Mouse (Mus musculus) thymus, adult 2 months (tissue): ENCODE measurements around the gene Iqcn. TPM values are rescaled to one million over a fixed set of nuclear protein-coding genes. Genes with fewer than 3 reads are reported as not detected.

Experiments
- DNase-seq: peaks from one replicate; pipeline ENCODE4 v3.0.0; 2021
- H3K27ac ChIP-seq: fragments of 200-500 bp; 2 replicates; pipeline ENCODE4 v1.5.1; 2012; ENCODE audit warnings: low read length, control low read depth; ENCODE audit not compliant: control insufficient read depth, insufficient read depth
- H3K27me3 ChIP-seq: fragments of 200-500 bp; 2 replicates; pipeline ENCODE4 v1.6.1; 2012; ENCODE audit warnings: mild to moderate bottlenecking, low read length, moderate library complexity, mixed read lengths; ENCODE audit not compliant: control insufficient read depth, insufficient read depth
- H3K36me3 ChIP-seq: fragments of 200-500 bp; 2 replicates; pipeline ENCODE4 v1.6.1; 2012; ENCODE audit warnings: mild to moderate bottlenecking, low read length, moderate library complexity; ENCODE audit not compliant: control insufficient read depth, insufficient read depth
- H3K4me1 ChIP-seq: fragments of 200-500 bp; replicated peaks from 2 replicates; pipeline ENCODE4 v1.6.1; 2012; ENCODE audit warnings: low read length; ENCODE audit not compliant: control insufficient read depth, insufficient read depth
- H3K4me3 ChIP-seq: fragments of 200-500 bp; 2 replicates; pipeline ENCODE4 v1.5.1; 2012; ENCODE audit warnings: mild to moderate bottlenecking, low read length, control low read depth, moderate library complexity; ENCODE audit not compliant: control insufficient read depth, insufficient read depth
- CTCF ChIP-seq: fragments of 200-500 bp; IDR thresholded peaks from 2 replicates; pipeline ENCODE4 v1.5.1; 2012; ENCODE audit warnings: mild to moderate bottlenecking, control low read depth, low read length, moderate library complexity, borderline replicate concordance; ENCODE audit not compliant: control insufficient read depth, poor library complexity, insufficient read depth; ENCODE audit errors: extremely low read depth
- POLR2A ChIP-seq: fragments of 200-500 bp; IDR thresholded peaks from 2 replicates; pipeline ENCODE4 v1.6.1; 2012; ENCODE audit warnings: mild to moderate bottlenecking, low read length, control low read depth, moderate library complexity; ENCODE audit not compliant: control insufficient read depth, poor library complexity, insufficient read depth; ENCODE audit errors: extremely low read depth
- WGBS: fragments of 180-500 bp; shearing (Covaris S2); methylation state at CpG from one replicate; pipeline ENCODE4 v1.1.7; 2018; 5-methylcytosine and 5-hydroxymethylcytosine counted together
- polyA plus RNA-seq: library from polyadenylated mRNA; depleted of rRNA; stranded (reverse); fragments of >200 nt; gene quantifications from 2 replicates; pipeline ENCODE4 v1.2.3, GENCODE M21; 2012

Gene Iqcn
- polyA plus RNA-seq, 1 experiment, result 0.28 TPM

DNA sequence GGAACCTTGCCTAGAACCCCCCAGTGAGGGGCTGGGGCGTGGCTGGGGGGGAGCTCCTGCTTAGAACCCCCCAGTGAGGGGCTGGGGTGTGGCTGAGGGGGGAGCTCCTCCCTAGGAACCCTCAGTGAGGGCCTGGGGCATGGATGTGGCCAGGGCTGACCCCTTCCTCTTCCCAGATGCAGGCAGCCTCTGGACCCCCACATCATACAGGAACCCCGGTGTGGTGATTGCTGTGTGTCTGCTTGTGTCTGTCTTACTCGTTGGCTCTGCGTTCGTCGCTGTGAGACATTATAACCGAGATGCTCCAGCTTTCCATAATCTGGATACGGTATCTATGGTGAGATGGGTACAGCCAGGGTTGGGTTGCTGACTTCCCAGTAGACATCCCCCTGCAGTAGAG, 18.3 kb downstream of the Iqcn start:
- DNase-seq, result no peak
- Histone ChIP-seq H3K4me3 (no peak overlapping the region), H3K27me3 (no peaks in the 10 kb centered on the region), H3K27ac (no peak overlapping the region), H3K36me3 (no peaks in the 10 kb centered on the region), H3K4me1 (no peaks in the 10 kb centered on the region)
- no peak for TF ChIP-seq POLR2A
- no peak for TF ChIP-seq CTCF
- 92% methylated on average over 8 of the region's 8 CpGs for WGBS

- 88% methylated on average over 7 of the region's 7 CpGs for WGBS
- H3K4me3 ChIP-seq, result no peak within 1 kb of the TSS
- no peak for DNase-seq
Measured at GRCm38 (mm10) chr8:70723486-70724210, 20.4 kb downstream of the Iqcn start, which contains the start of gene Pde4c. Gene Pde4c (plus strand): TSS chr8:70723720.

GRCm38 (mm10) chr8:70724216-70724615, 21.0 kb downstream of the Iqcn start:
- Histone ChIP-seq H3K27ac (no peak overlapping the region), H3K36me3 (no peaks in the 10 kb centered on the region), H3K4me3 (no peak overlapping the region), H3K4me1 (no peaks in the 10 kb centered on the region), H3K27me3 (no peaks in the 10 kb centered on the region; the same call in 1 of the 2 replicates)
- 94% methylated on average over 12 of the region's 12 CpGs for WGBS
- no peak for DNase-seq
- no peak for TF ChIP-seq POLR2A
- no peak for TF ChIP-seq CTCF

More at GRCm38 (mm10) chr8:70723486-70724210, 20.4 kb downstream of the Iqcn start, which contains the start of gene Pde4c:
- TF ChIP-seq POLR2A, result no peak
- TF ChIP-seq CTCF, result no peak
- H3K27ac ChIP-seq, result no peak within 1 kb of the TSS
- H3K4me1 ChIP-seq, result no peaks in the 10 kb centered on the region
- H3K36me3 ChIP-seq, result no peaks in the 10 kb centered on the region
- H3K27me3 ChIP-seq, result no peaks in the 10 kb centered on the region; the same call in 1 of the 2 replicates

DNA sequence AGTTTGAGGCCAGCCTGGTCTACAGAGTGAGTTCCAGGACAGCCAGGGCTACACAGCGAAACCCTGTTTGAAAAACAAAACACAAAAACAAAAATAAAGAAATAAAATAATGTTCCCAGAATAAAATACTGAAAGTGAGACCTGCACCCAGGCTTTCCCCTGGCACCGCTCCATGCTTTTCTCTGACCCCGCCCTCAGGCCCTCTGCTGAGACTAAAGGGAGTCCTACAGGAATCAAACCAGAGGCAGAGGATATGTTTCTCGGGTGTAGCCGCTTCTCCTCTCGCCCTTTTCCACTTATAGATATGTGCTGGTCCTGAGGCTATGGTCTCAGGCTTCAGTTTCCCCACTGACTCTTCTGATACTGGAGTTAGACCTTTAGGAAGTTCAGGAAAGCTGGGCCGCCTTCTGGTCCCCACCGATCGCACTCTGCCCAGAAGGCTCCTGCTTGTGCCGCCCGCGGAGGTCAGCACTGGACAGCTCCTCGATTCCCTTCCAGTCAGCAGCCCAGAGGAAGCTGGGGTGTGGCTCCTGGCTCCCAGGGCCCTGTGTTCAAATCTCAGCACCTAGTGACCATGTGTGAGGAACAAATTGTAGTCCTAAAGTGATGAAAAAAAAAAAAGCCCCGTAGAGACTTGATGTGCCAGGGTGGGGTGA, 22.7 kb downstream of the Iqcn start:
- no peak overlapping the region for H3K4me3 ChIP-seq
- H3K27ac ChIP-seq, result no peak overlapping the region
- no peak for DNase-seq
- no peak for TF ChIP-seq POLR2A
- no peak for TF ChIP-seq CTCF
- WGBS, result 51% methylated on average over 14 of the region's 14 CpGs
- peaks cover 12% of the 10 kb centered on the region for H3K4me1 ChIP-seq
- no peaks in the 10 kb centered on the region; the same call in 1 of the 2 replicates for H3K27me3 ChIP-seq
- H3K36me3 ChIP-seq, result no peaks in the 10 kb centered on the region

DNA sequence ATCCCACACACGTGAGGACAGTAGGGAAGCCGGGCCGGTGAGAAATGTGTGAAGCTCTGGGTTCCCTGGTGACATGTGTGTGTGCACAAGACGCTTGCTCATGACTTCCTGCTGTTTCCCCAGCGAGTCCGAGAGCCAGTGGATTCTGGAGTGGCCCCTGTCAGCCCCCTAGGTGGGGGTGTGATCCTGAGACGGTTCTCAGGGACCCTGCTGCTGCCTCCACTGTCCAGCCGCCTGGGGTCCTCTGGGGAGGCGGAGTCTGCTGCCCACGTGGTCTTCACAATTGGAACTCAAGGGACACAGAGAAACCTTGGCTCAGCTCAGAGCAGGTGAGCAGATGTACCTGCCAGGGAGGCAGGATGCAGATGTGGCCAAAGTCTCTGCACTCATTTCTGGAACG, 23.5 kb downstream of the Iqcn start:
- WGBS, result 46% methylated on average over 11 of the region's 11 CpGs
- Histone ChIP-seq H3K27ac (no peak overlapping the region), H3K27me3 (no peaks in the 10 kb centered on the region; the same call in 1 of the 2 replicates), H3K4me1 (peaks cover 12% of the 10 kb centered on the region), H3K36me3 (no peaks in the 10 kb centered on the region), H3K4me3 (no peak overlapping the region)
- no peak for TF ChIP-seq POLR2A
- TF ChIP-seq CTCF, result no peak
- DNase-seq, result no peak

DNA sequence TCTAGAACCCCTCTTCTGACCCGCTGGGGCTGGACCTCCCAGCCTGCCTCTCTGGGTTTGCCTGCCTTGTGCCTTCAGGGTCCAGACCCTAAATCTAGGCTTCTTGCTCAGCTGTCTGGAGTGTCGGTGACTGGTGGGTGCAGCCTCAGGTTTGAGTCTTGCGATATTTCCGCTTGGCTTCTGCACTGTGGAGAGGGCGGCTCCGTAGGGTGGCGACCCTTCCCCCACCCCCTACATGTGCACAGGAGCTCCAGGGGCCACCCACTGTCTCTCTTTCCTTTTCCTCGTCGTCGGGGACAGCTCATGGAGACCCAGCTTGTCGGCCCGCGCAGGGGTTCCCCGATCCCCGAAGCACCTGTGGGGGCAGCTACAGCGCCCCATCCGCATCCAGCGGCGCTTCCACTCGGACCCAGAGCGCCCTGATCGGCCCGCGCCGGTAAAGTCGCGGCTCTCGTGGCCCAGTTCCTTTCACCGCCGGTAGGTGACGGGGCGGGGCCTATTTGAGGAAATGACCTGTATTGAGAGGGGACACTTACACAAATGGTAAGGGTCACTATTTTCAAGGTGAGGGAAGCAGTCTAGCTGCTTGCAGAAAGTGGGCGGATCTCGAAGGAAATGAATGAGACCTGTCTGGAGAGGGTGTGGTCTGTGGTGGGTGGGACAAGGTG, 26.7 kb downstream of the Iqcn start:
- peak; percentile 37 for DNase-seq
- H3K4me3 ChIP-seq, result peak overlapping the region; percentile 61
- no peaks in the 10 kb centered on the region for H3K36me3 ChIP-seq
- H3K27me3 ChIP-seq, result no peaks in the 10 kb centered on the region; the same call in 1 of the 2 replicates
- H3K27ac ChIP-seq, result no peak overlapping the region
- WGBS, result 2% methylated on average over 34 of the region's 34 CpGs
- TF ChIP-seq CTCF (peak; percentile 35; the same call in 1 of the 2 replicates), POLR2A (no peak)
- H3K4me1 ChIP-seq, result peaks cover 12% of the 10 kb centered on the region
